Mouse (Mus musculus) neural tube, embryonic 12.5 days (tissue): Measurements from ENCODE around the gene Acot11. TPM values are rescaled to one million over a fixed set of nuclear protein-coding genes. Genes with fewer than 3 reads are reported as not detected.
"Not testable (repeated sequence)": the region's sequence is repeated elsewhere in the genome, so short reads cannot be mapped to it uniquely, and the experiment has no call there.

Experiments
- ATAC-seq: fragments of 200-750 bp; cut with Nextera tagmentation; 2 replicates; pipeline ENCODE4 v1.8.0; 2017; ENCODE audit warnings: low read depth, mild to moderate bottlenecking, moderate TSS enrichment, moderate library complexity; ENCODE audit not compliant: low FRiP score
- H3K27ac ChIP-seq: fragments of 300-500 bp; sonication (generic); 2 replicates; pipeline ENCODE4 v1.5.1; 2016
- H3K27me3 ChIP-seq: fragments of 300-500 bp; sonication (generic); replicated peaks from 2 replicates; pipeline ENCODE4 v1.6.1; 2016; ENCODE audit warnings: mild to moderate bottlenecking
- H3K36me3 ChIP-seq: fragments of 300-500 bp; sonication (generic); 2 replicates; pipeline ENCODE4 v1.6.1; 2016; ENCODE audit warnings: mild to moderate bottlenecking
- H3K4me1 ChIP-seq: fragments of 300-500 bp; sonication (generic); 2 replicates; pipeline ENCODE4 v1.6.1; 2016
- H3K4me2 ChIP-seq: fragments of 300-500 bp; sonication (generic); replicated peaks from 2 replicates; pipeline ENCODE4 v1.6.1; 2016; ENCODE audit warnings: mild to moderate bottlenecking
- H3K4me3 ChIP-seq: fragments of 300-500 bp; sonication (generic); 2 replicates; pipeline ENCODE4 v1.5.1; 2016
- H3K9ac ChIP-seq: fragments of 300-500 bp; sonication (generic); 2 replicates; pipeline ENCODE4 v1.6.1; 2016; ENCODE audit warnings: mild to moderate bottlenecking
- H3K9me3 ChIP-seq: fragments of 300-500 bp; sonication (generic); 2 replicates; pipeline ENCODE4 v1.6.1; 2016; ENCODE audit warnings: mild to moderate bottlenecking
- WGBS: fragments of 180-500 bp; shearing (Covaris S2); methylation state at CpG from one replicate; pipeline ENCODE4 v1.1.7; 2016; 5-methylcytosine and 5-hydroxymethylcytosine counted together
- polyA plus RNA-seq: library from polyadenylated mRNA; unstranded; fragments of >200 nt; fragmentation: Nextera tagmentation; extraction: Ambion mirVana; gene quantifications from 2 replicates; pipeline ENCODE4 v1.2.1, GENCODE M21; 2016

Acot11 gene
- polyA plus RNA-seq, 1 experiment from 2014 or later = 1.5 TPM

DNA sequence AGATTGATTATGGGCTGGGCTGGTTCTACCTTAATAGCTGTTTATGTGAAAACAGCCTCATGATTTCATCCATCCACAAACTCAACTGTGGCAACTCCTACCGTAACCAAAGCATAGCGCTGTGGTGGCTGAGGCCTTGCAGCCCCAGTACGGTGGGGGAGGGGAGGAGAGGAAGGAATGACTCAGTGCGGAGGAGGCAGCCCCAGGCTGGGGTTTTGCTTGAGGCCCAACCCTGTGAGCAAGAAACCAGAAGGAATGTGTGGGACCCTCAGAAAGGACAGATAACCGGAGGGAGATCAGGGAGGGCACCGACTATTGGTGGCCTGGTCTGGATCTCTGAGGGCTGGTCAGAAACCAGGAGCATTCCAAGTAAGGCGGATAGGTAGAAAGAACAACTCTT, 17.0 kb downstream of the Acot11 start:
- Histone ChIP-seq H3K36me3 (no peaks in the 10 kb centered on the region), H3K27me3 (no peaks in the 10 kb centered on the region), H3K4me2 (no peak overlapping the region), H3K4me1 (peaks cover 34% of the 10 kb centered on the region), H3K27ac (no peak overlapping the region), H3K9ac (no peak overlapping the region), H3K4me3 (no peak overlapping the region), H3K9me3 (no peaks in the 10 kb centered on the region)
- WGBS = 55% methylated on average over 7 of the region's 7 CpGs
- ATAC-seq = no peak

DNA sequence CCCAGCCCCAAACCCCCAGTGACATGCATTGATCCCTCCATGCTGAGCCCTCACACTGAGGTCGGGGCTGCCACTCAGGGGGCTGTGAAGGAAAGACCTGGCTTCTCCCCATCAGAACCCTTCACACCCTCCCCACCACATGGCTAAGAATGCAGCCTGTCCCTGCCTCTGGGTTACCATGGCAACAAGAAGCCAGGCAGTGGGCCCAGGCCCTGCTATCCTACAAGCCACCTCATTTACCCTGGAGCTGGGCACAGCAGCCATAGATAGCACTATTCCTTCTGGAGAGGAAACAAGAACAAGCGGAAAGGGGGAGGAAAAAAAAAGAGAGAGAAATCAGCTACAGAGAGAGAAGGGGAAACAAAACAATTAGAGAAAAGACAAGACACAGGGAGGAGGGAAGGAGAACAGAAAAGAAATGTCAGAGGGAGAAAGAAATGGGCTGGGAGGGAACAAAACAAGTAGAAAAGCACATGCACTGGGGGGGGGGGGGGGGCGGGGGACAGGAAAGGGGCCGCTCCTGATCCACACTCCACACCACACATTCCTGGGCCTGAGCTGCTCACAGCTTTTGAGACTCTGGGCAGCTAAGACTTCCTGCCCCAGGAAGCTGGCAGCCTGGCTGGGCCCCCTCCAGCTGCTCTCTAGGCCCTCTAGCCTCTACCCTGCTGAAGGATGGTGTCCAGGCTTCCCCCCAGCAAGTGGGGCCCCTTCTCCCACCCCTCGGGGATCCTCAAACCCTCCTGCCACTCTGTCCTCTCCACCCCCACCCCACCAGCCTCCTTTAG, 18.9 kb downstream of the Acot11 start:
- Histone ChIP-seq H3K27me3 (no peaks in the 10 kb centered on the region), H3K4me3 (no peak overlapping the region), H3K36me3 (no peaks in the 10 kb centered on the region), H3K4me1 (peaks cover 37% of the 10 kb centered on the region), H3K9ac (no peak overlapping the region), H3K9me3 (no peaks in the 10 kb centered on the region), H3K4me2 (peak overlapping the region; percentile 19), H3K27ac (peak overlapping the region; percentile 34)
- peak; percentile 88 for ATAC-seq
- WGBS = 4% methylated on average over 5 of the region's 5 CpGs

DNA sequence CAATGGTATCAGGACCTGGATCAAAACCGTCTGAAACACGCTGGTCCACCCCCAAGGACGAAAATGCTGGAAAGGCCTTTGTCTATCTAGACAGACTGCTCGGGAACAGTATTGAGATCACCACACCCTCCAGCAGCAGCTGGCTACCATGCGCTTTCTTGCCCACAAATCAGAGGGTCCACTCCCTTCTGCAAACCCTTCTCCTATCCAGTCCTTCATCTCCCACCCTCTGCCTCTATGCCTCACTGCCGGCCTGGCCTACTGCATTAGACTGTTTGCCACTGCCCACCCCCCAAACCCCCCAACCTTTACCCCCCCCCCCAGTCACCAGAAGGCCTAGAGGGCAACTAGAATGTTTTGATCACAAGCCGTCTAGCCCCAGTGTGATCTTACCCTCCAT, 19.5 kb downstream of the Acot11 start:
- 0 out of 2 replicates have a peak overlapping the region, but pooled peaks have one; percentile 34 for H3K27ac ChIP-seq
- H3K9me3 ChIP-seq = no peaks in the 10 kb centered on the region
- no peak overlapping the region for H3K4me3 ChIP-seq
- H3K9ac ChIP-seq = no peak overlapping the region
- peaks cover 43% of the 10 kb centered on the region for H3K4me1 ChIP-seq
- H3K4me2 ChIP-seq = no peak overlapping the region; the same call in 1 of the 2 replicates
- ATAC-seq = peak; percentile 25; the same call in 1 of the 2 replicates
- no peaks in the 10 kb centered on the region for H3K36me3 ChIP-seq
- 54% methylated on average over 7 of the region's 7 CpGs for WGBS
- no peaks in the 10 kb centered on the region for H3K27me3 ChIP-seq

DNA sequence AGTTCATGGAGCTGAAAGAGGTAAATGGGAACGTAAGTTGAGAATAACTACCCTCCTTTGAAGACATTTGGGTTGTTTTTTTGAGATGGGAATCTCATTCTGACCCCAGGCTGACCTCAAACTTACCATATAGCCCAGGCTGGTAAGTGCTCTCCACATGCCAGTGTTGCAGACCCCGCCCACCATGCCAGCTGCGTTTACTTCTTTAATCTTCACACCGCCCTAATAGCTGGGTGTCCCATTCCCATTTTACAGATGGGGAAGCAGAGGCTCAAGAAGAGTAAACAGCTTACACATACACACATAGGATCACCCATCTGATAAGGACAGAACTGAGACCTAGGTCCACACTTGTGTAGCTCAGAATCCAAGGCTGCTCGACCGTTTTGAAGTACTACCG, 20.0 kb downstream of the Acot11 start:
- no peaks in the 10 kb centered on the region for H3K36me3 ChIP-seq
- no peak overlapping the region for H3K4me2 ChIP-seq
- no peak overlapping the region for H3K9ac ChIP-seq
- peaks cover 46% of the 10 kb centered on the region for H3K4me1 ChIP-seq
- no peaks in the 10 kb centered on the region for H3K27me3 ChIP-seq
- no peak overlapping the region for H3K27ac ChIP-seq
- no peak for ATAC-seq
- no peaks in the 10 kb centered on the region for H3K9me3 ChIP-seq
- H3K4me3 ChIP-seq = no peak overlapping the region
- WGBS = 90% methylated on average over 7 of the region's 7 CpGs

DNA sequence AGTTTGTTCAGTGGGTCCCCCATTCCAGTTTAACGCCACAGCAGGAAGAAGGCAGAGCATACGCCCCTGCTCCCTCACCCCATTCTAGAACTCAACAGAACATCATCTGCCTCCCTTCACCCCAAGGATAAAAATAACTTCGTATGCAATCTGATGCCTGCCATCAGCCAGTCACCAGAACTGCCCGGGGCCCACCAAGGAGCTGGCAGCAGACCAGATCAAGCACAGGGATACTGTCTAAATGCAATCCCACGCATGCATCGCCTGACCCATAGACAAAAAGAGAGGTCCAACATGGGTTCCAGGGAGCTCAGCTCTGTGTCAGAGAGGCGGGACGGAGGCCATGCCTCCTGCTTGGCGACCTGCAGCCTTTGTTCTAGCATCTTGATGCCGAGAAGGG, 21.7 kb downstream of the Acot11 start:
- Histone ChIP-seq H3K4me3 (no peak overlapping the region), H3K27ac (no peak overlapping the region), H3K9ac (no peak overlapping the region), H3K36me3 (no peaks in the 10 kb centered on the region), H3K27me3 (no peaks in the 10 kb centered on the region), H3K4me1 (peaks cover 61% of the 10 kb centered on the region), H3K4me2 (no peak overlapping the region), H3K9me3 (no peaks in the 10 kb centered on the region)
- no peak for ATAC-seq
- WGBS = 80% methylated on average over 10 of the region's 10 CpGs

DNA sequence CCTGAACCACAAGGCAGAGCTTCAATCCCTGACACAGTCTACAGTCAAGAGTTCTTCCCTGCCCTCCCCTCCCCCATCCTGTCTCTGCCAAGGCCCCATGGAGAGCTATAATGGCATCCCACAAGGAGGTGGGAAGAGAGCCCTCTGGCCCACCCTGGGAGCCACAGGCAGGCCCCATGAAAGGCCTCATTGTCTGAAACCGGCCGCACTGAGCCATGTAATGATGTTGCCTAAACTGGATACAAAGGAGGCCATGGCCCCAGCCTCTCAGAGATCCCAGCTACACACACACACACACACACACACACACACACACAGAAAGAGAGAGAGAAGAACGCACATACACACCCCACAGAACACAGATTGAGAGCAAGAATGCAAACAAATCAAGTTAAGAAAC, 24.8 kb downstream of the Acot11 start:
- Histone ChIP-seq H3K4me2 (no peak overlapping the region; the same call in 1 of the 2 replicates), H3K4me3 (no peak overlapping the region), H3K36me3 (no peaks in the 10 kb centered on the region), H3K9ac (no peak overlapping the region), H3K27me3 (no peaks in the 10 kb centered on the region), H3K4me1 (peaks cover 44% of the 10 kb centered on the region), H3K9me3 (no peaks in the 10 kb centered on the region), H3K27ac (no peak overlapping the region)
- peak; percentile 64 for ATAC-seq
- 6% methylated on average over 3 of the region's 3 CpGs for whole genome bisulfite sequencing

DNA sequence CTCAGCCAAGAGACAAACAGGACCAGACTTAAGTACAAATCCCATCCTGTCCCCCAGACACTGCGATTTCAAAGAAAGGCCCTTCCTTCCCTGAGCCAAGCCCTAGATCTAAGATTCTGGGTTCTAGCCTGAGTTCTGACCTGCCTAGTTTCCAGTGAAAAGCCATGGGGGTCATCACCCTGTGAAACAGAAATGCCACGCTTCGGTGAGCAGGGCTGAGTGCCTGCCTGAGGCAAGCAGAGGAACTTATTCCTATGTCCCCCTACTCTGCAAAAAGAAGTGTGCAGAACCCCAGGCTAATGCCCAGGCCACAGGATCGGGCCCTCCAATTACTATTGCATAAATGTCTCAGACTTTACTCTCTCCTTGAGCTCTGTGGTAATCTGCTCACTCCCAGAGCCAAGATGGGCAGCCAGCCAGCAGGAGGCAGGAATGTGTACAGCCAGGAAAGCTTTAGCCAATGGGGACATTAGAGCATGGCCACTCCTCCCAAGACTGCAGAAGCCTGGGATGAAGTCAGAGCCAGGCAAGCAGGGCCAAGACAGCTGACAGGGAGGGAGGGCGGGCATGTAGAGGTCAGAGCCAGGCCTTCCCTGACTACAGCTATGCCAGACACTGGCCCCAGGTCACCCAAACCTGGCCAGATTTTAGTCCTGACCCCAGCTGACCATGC, 26.5 kb downstream of the Acot11 start:
- WGBS = 45% methylated on average over 5 of the region's 5 CpGs
- H3K4me3 ChIP-seq = no peak overlapping the region
- H3K9me3 ChIP-seq = no peaks in the 10 kb centered on the region
- no peaks in the 10 kb centered on the region for H3K36me3 ChIP-seq
- no peak overlapping the region for H3K27ac ChIP-seq
- H3K9ac ChIP-seq = no peak overlapping the region
- no peaks in the 10 kb centered on the region for H3K27me3 ChIP-seq
- no peak overlapping the region for H3K4me2 ChIP-seq
- H3K4me1 ChIP-seq = peaks cover 44% of the 10 kb centered on the region
- ATAC-seq = peak; percentile 57

DNA sequence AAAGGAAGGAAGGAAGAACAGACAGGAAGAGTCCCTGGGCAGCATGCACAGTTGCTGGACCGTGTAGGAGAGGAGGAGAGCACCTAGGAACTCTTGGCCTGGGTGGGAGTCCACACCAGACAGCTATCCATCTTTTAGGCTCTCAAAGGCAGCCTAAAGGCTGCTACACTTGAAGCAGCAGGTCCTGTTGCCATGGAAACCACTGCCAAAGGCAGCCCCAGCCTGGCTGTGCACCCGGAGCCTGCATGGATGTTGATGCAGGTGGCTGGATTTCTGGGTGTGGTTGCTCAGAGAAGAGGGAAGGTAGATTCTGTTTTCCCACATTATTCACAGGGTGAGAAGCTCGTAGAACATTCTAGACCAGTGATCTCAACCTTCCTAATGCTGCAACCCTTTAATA, 27.8 kb downstream of the Acot11 start:
- peak; percentile 51; the same call in 1 of the 2 replicates for ATAC-seq
- 30% methylated on average over 3 of the region's 3 CpGs for WGBS
- no peak overlapping the region for H3K9ac ChIP-seq
- H3K9me3 ChIP-seq = no peaks in the 10 kb centered on the region
- H3K36me3 ChIP-seq = no peaks in the 10 kb centered on the region
- H3K27ac ChIP-seq = no peak overlapping the region
- H3K4me3 ChIP-seq = no peak overlapping the region
- H3K4me2 ChIP-seq = no peak overlapping the region
- H3K4me1 ChIP-seq = peaks cover 44% of the 10 kb centered on the region
- H3K27me3 ChIP-seq = no peaks in the 10 kb centered on the region

DNA sequence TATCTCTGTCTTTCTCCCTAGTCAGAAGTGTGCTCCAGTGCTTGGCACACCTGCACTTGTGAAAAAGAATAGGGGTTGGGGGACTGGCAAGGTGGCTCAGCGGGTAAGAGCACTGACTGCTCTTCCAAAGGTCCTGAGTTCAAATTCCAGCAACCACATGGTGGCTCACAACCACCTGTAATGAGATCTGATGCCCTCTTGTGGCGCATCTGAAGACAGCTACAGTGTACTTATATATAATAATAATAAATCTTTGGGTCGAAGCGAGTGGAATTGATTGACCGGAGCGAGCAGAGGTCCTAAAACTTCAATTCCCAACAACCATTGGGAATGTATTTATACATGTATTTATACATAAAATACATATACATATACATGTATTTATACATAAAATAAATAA, 29.0 kb downstream of the Acot11 start:
- not testable (repeated sequence) for ATAC-seq, H3K4me2 ChIP-seq, H3K36me3 ChIP-seq, H3K4me3 ChIP-seq, H3K9ac ChIP-seq, H3K27ac ChIP-seq, H3K27me3 ChIP-seq, H3K9me3 ChIP-seq
- peaks cover 39% of the 10 kb centered on the region for H3K4me1 ChIP-seq
- 89% methylated on average over 6 of the region's 6 CpGs for WGBS

DNA sequence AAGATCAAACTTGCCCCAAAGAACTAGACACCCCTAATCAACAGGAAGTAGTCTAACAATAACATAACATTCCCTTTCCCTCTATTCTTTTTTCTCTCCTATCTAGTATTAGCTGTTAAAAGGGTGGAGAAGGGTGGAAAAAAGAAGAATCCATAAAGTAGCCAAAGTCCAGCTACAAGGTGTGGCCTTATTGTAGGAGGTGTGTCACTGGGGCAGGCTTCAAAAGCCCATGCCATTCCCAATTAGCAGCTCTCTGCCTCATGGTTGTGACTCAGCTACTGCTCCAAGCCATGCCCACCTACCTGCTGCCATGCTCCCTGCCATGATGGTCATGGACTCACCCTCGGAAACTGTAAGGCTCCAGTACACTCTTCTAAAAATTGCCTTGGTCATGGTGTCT, 32.2 kb downstream of the Acot11 start:
- H3K27ac ChIP-seq = no peak overlapping the region
- no peak for ATAC-seq

DNA sequence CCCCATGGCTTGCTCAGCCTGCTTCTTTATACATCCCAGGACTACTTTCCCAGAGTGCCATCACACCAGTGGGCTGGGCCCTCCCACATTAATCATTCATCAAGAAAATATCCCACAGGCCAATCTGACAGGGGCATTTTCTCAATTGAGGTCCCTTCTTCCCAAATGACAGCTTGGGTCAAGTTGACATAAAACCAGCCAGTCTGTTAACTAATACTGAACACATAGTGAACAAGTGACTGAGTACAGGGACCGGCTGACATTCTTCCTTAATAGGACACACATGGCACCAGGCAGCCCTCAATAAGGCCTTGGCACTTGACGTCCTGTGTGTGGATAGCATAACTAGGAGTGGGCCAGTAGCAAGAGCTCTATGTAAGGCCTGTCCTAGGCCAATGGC, 35.5 kb downstream of the Acot11 start:
- WGBS = 84% methylated on average over 2 of the region's 2 CpGs

More for the DNA sequence above, 32.2 kb downstream of the Acot11 start:
- WGBS = 93% methylated on average over 1 of the region's 1 CpGs
- no peak overlapping the region for H3K4me3 ChIP-seq
- H3K36me3 ChIP-seq = no peaks in the 10 kb centered on the region
- peaks cover 8% of the 10 kb centered on the region for H3K4me1 ChIP-seq
- H3K4me2 ChIP-seq = no peak overlapping the region
- no peak overlapping the region for H3K9ac ChIP-seq
- H3K27me3 ChIP-seq = no peaks in the 10 kb centered on the region
- H3K9me3 ChIP-seq = no peaks in the 10 kb centered on the region

DNA sequence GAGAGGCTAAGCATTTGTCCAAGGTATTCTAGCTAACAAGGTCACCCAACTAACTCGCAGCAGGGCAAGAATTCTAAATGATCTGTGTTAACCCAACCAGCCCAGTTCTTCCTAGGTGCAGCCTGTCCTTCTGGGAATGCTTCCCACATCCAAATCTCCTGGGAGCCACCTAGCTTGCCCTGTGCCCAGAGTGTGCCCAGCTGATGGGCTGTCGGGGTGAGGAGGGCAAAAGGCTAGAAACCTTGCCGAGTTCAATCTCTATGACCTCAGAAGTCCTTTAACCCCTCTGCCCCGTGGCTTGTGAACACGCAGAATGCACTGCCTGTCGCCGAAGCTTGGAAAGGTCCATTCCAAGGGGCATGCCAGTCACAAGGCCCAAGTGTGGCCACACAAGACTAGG, 40.6 kb downstream of the Acot11 start:
- Histone ChIP-seq H3K9ac (no peak overlapping the region), H3K27ac (no peak overlapping the region), H3K27me3 (no peaks in the 10 kb centered on the region), H3K4me2 (no peak overlapping the region), H3K36me3 (no peaks in the 10 kb centered on the region), H3K4me3 (no peak overlapping the region), H3K4me1 (peaks cover 5% of the 10 kb centered on the region; the same call in 1 of the 2 replicates), H3K9me3 (no peaks in the 10 kb centered on the region)
- no peak for ATAC-seq
- 78% methylated on average over 7 of the region's 7 CpGs for WGBS

More for the DNA sequence above, 35.5 kb downstream of the Acot11 start:
- Histone ChIP-seq H3K9ac (no peak overlapping the region), H3K27me3 (no peaks in the 10 kb centered on the region), H3K4me2 (no peak overlapping the region), H3K36me3 (no peaks in the 10 kb centered on the region), H3K4me1 (no peaks in the 10 kb centered on the region), H3K4me3 (no peak overlapping the region), H3K9me3 (no peaks in the 10 kb centered on the region), H3K27ac (no peak overlapping the region)
- no peak for ATAC-seq
